Mouse (Mus musculus): ENCODE results near the gene Tmem256. TPM values are rescaled to one million over a fixed set of nuclear protein-coding genes. Genes with fewer than 3 reads are reported as not detected.
"Not testable (repeated sequence)": the region's sequence is repeated elsewhere in the genome, so short reads cannot be mapped to it uniquely, and the experiment has no call there.

The Tmem256 gene
- polyA plus RNA-seq, 1 experiment from 2014 or later: 258 TPM

DNA sequence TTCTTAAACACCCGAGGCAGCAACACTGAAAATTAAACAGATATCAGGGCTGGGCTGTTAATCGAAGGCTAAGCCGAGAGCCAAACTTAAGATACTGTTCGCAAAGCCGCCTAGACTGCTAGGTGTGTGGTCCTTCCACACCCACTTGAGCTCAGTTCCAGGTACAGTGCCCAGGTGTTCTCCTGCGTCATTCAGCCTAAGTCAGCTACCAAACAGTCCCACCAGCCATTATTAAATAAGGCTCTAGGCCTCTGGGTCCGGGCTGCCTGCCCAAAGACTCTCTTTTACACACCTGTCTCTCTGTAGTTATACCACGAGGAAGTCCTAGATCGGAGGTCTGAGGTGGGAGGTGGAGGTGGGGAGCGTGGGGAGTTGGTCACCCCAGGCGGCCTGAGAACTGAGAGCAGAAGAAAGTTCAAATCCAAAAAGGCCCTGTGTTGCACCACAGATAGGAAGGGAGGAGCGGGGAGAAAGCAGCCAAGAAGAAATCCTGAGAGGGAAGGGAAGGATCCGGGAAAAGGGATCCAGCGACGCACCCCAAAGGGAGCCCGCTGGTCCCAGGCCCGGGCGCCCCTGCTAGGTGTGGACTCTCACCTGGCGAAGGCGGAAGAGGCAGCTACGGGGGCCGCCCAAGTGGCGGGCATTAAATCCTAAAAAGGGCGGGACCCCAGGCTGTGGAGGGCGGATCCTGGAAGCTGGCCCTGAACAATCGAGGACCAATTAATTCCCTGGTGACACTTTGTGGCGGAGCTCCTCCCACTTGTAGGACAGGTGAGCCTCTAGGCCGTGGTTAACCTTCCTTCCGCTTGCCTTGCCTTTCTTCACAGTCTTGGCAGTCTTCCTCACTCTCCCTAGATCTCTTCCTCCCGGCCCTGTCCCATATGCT, 20.0 kb downstream of the Tmem256 start, which contains the start of gene Tnk1:
TSS of gene Tnk1 (minus strand) at position 618 of the 886 bp plus-strand sequence.
- Histone ChIP-seq H3K4me3 (ENCODE audit: low read length) (no peak within 1 kb of the TSS), H3K4me1 (ENCODE audit: control insufficient read depth, insufficient read depth, low read length) (peaks cover 3% of the 10 kb centered on the region), H3K36me3 (ENCODE audit: control insufficient read depth, insufficient read depth) (no peaks in the 10 kb centered on the region), H3K9ac (ENCODE audit: low read length) (no peak within 1 kb of the TSS), H3K9me3 (replicated peaks; ENCODE audit: control insufficient read depth, low read length) (no peaks in the 10 kb centered on the region), H3K27ac (ENCODE audit: low read length) (no peak within 1 kb of the TSS), H3K4me2 (ENCODE audit: low read depth, low read length) (no peak within 1 kb of the TSS), H3K27me3 (ENCODE audit: control insufficient read depth, insufficient read depth, low read length) (peaks cover 12% of the 10 kb centered on the region; the same call in 1 of the 2 replicates)
- no peak for ATAC-seq (replicated peaks; ENCODE audit: extremely low read depth, insufficient read depth, low FRiP score)
- WGBS: 25% methylated on average over 30 of the region's 30 CpGs

- 38% methylated on average over 3 of the region's 3 CpGs for WGBS
- H3K9ac ChIP-seq (ENCODE audit: low read length); H3K4me3 ChIP-seq (ENCODE audit: low read length); H3K36me3 ChIP-seq (ENCODE audit: control insufficient read depth, insufficient read depth); H3K9me3 ChIP-seq (replicated peaks; ENCODE audit: control insufficient read depth, low read length); H3K27ac ChIP-seq (ENCODE audit: low read length); H3K4me1 ChIP-seq (ENCODE audit: control insufficient read depth, insufficient read depth, low read length); H3K4me2 ChIP-seq (ENCODE audit: low read depth, low read length); H3K27me3 ChIP-seq (ENCODE audit: control insufficient read depth, insufficient read depth, low read length): not testable (repeated sequence)
- ATAC-seq (replicated peaks; ENCODE audit: extremely low read depth, insufficient read depth, low FRiP score): peak; percentile 52
Observed at GRCm38 (mm10) chr11:69863729-69864128, 25.4 kb downstream of the Tmem256 start.

GRCm38 (mm10) chr11:69864138-69864860, 26.0 kb downstream of the Tmem256 start:
- peaks cover 3% of the 10 kb centered on the region for H3K4me1 ChIP-seq (ENCODE audit: control insufficient read depth, insufficient read depth, low read length)
- 38% methylated on average over 8 of the region's 8 CpGs for WGBS
- H3K27ac ChIP-seq (ENCODE audit: low read length): peak overlapping the region; percentile 35; the same call in 1 of the 2 replicates
- no peaks in the 10 kb centered on the region for H3K27me3 ChIP-seq (ENCODE audit: control insufficient read depth, insufficient read depth, low read length)
- H3K4me2 ChIP-seq (ENCODE audit: low read depth, low read length): no peak overlapping the region
- no peaks in the 10 kb centered on the region for H3K36me3 ChIP-seq (ENCODE audit: control insufficient read depth, insufficient read depth)
- H3K9me3 ChIP-seq (replicated peaks; ENCODE audit: control insufficient read depth, low read length): no peaks in the 10 kb centered on the region
- H3K4me3 ChIP-seq (ENCODE audit: low read length): no peak overlapping the region
- H3K9ac ChIP-seq (ENCODE audit: low read length): no peak overlapping the region; the same call in 1 of the 2 replicates
- ATAC-seq (replicated peaks; ENCODE audit: extremely low read depth, insufficient read depth, low FRiP score): no peak

GRCm38 (mm10) chr11:69865561-69865960, 27.2 kb downstream of the Tmem256 start:
- no peaks in the 10 kb centered on the region for H3K27me3 ChIP-seq (ENCODE audit: control insufficient read depth, insufficient read depth, low read length)
- WGBS: 79% methylated on average over 9 of the region's 9 CpGs
- ATAC-seq (replicated peaks; ENCODE audit: extremely low read depth, insufficient read depth, low FRiP score): no peak
- H3K9ac ChIP-seq (ENCODE audit: low read length): no peak overlapping the region
- peaks cover 3% of the 10 kb centered on the region for H3K4me1 ChIP-seq (ENCODE audit: control insufficient read depth, insufficient read depth, low read length)
- H3K36me3 ChIP-seq (ENCODE audit: control insufficient read depth, insufficient read depth): no peaks in the 10 kb centered on the region
- H3K4me2 ChIP-seq (ENCODE audit: low read depth, low read length): no peak overlapping the region
- no peak overlapping the region for H3K4me3 ChIP-seq (ENCODE audit: low read length)
- no peak overlapping the region for H3K27ac ChIP-seq (ENCODE audit: low read length)
- H3K9me3 ChIP-seq (replicated peaks; ENCODE audit: control insufficient read depth, low read length): no peaks in the 10 kb centered on the region

DNA sequence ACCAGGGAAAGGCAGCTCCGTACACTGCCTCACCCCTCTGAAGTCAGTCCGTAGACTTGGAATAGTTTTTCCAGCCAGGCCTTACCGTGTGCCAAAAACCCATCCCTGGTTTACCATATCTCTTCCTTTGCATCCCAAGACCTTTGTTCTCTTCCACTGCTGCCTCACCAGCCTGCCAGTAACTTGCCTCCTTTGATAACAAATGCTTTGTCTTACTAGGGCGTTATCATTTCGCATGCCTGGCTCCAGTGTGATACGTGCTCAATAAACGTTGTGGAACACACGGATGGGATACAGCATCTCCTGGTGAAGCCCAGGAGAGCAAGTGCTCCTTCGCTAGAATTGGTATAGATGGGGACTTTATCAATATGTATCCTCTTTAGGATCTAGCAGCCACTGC, 29.0 kb downstream of the Tmem256 start:
- H3K9me3 ChIP-seq (replicated peaks; ENCODE audit: control insufficient read depth, low read length): no peaks in the 10 kb centered on the region
- H3K4me2 ChIP-seq (ENCODE audit: low read depth, low read length): no peak overlapping the region
- no peak overlapping the region for H3K27ac ChIP-seq (ENCODE audit: low read length)
- no peak overlapping the region for H3K9ac ChIP-seq (ENCODE audit: low read length)
- no peak overlapping the region for H3K4me3 ChIP-seq (ENCODE audit: low read length)
- no peak for ATAC-seq (replicated peaks; ENCODE audit: extremely low read depth, insufficient read depth, low FRiP score)
- no peaks in the 10 kb centered on the region for H3K27me3 ChIP-seq (ENCODE audit: control insufficient read depth, insufficient read depth, low read length)
- no peaks in the 10 kb centered on the region for H3K36me3 ChIP-seq (ENCODE audit: control insufficient read depth, insufficient read depth)
- WGBS: 45% methylated on average over 9 of the region's 9 CpGs
- H3K4me1 ChIP-seq (ENCODE audit: control insufficient read depth, insufficient read depth, low read length): peaks cover 3% of the 10 kb centered on the region

GRCm38 (mm10) chr11:69870289-69871069, 32.2 kb downstream of the Tmem256 start:
- H3K27me3 ChIP-seq (ENCODE audit: control insufficient read depth, insufficient read depth, low read length): no peaks in the 10 kb centered on the region
- no peak overlapping the region for H3K4me3 ChIP-seq (ENCODE audit: low read length)
- H3K4me2 ChIP-seq (ENCODE audit: low read depth, low read length): no peak overlapping the region
- H3K9me3 ChIP-seq (replicated peaks; ENCODE audit: control insufficient read depth, low read length): no peaks in the 10 kb centered on the region
- no peak for ATAC-seq (replicated peaks; ENCODE audit: extremely low read depth, insufficient read depth, low FRiP score)
- no peaks in the 10 kb centered on the region for H3K4me1 ChIP-seq (ENCODE audit: control insufficient read depth, insufficient read depth, low read length)
- no peak overlapping the region for H3K9ac ChIP-seq (ENCODE audit: low read length)
- no peak overlapping the region for H3K27ac ChIP-seq (ENCODE audit: low read length)
- WGBS: 85% methylated on average over 2 of the region's 2 CpGs
- H3K36me3 ChIP-seq (ENCODE audit: control insufficient read depth, insufficient read depth): no peaks in the 10 kb centered on the region

GRCm38 (mm10) chr11:69871822-69872221, 33.5 kb downstream of the Tmem256 start:
- Histone ChIP-seq H3K4me3 (ENCODE audit: low read length) (no peak overlapping the region), H3K4me1 (ENCODE audit: control insufficient read depth, insufficient read depth, low read length) (no peaks in the 10 kb centered on the region; the same call in 1 of the 2 replicates), H3K27me3 (ENCODE audit: control insufficient read depth, insufficient read depth, low read length) (no peaks in the 10 kb centered on the region), H3K4me2 (ENCODE audit: low read depth, low read length) (no peak overlapping the region), H3K9me3 (replicated peaks; ENCODE audit: control insufficient read depth, low read length) (no peaks in the 10 kb centered on the region), H3K36me3 (ENCODE audit: control insufficient read depth, insufficient read depth) (no peaks in the 10 kb centered on the region), H3K9ac (ENCODE audit: low read length) (no peak overlapping the region), H3K27ac (ENCODE audit: low read length) (no peak overlapping the region)
- ATAC-seq (replicated peaks; ENCODE audit: extremely low read depth, insufficient read depth, low FRiP score): no peak
- 84% methylated on average over 7 of the region's 7 CpGs for WGBS

DNA sequence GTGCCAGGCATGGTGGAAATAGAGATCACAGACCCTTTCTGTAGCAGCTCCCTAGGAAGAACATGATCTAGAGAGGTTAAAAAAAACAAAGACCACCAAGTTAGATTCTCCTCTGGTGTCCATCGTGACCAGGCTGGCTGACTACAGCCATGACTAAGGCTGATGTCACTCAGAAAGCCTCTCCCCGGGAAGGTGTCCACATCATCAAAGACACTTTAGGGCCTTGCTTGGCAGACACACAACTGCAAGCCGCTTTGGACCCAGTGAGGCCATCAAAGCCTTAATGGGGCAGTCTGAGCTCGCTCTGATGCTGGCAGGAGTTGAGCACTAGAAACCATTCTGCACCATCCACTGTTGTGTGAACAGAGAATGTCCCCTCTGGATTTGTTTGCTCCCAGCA, 34.1 kb downstream of the Tmem256 start:
- Histone ChIP-seq H3K4me3 (ENCODE audit: low read length) (no peak overlapping the region), H3K4me2 (ENCODE audit: low read depth, low read length) (no peak overlapping the region), H3K9me3 (replicated peaks; ENCODE audit: control insufficient read depth, low read length) (no peaks in the 10 kb centered on the region), H3K9ac (ENCODE audit: low read length) (no peak overlapping the region), H3K27me3 (ENCODE audit: control insufficient read depth, insufficient read depth, low read length) (no peaks in the 10 kb centered on the region), H3K4me1 (ENCODE audit: control insufficient read depth, insufficient read depth, low read length) (peaks cover 5% of the 10 kb centered on the region; the same call in 1 of the 2 replicates), H3K36me3 (ENCODE audit: control insufficient read depth, insufficient read depth) (no peaks in the 10 kb centered on the region), H3K27ac (ENCODE audit: low read length) (no peak overlapping the region)
- WGBS: 70% methylated on average over 4 of the region's 4 CpGs
- ATAC-seq (replicated peaks; ENCODE audit: extremely low read depth, insufficient read depth, low FRiP score): no peak

All from heart, embryonic 16.5 days (tissue).